Mouse (Mus musculus) lung, postnatal 25 days (tissue): ENCODE results near the gene Fam219b.

Source experiments
- DNase-seq: peaks from one replicate; pipeline ENCODE4 v3.0.0; 2022; ENCODE audit warnings: low spot score

Gene Fam219b

GRCm38 (mm10) chr9:57564609-57565008, 27.3 kb downstream of the Fam219b start:
- no peak for DNase-seq

- peak; percentile 38 for DNase-seq
Observed at GRCm38 (mm10) chr9:57565741-57566221, 28.5 kb downstream of the Fam219b start.

DNA sequence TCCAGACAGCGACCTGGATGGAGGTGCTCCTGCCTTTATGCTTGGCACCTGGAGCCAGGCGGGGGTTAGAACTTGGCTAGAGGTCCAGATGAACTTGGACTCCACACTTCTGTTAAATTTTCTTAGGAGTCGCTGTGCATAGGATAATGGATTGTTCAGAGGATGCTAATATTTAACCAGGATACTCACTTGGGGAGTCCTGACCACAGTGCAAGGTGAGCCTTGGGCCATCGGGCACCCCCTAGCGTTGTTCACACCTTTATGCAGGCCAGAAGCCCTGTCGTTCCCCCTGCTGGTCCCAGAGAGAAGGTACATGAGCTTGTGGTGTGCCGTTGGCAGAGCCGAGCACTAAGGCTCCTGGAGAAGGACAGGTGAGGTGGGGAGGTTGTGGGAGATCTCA, 29.5 kb downstream of the Fam219b start:
- DNase-seq = no peak

DNA sequence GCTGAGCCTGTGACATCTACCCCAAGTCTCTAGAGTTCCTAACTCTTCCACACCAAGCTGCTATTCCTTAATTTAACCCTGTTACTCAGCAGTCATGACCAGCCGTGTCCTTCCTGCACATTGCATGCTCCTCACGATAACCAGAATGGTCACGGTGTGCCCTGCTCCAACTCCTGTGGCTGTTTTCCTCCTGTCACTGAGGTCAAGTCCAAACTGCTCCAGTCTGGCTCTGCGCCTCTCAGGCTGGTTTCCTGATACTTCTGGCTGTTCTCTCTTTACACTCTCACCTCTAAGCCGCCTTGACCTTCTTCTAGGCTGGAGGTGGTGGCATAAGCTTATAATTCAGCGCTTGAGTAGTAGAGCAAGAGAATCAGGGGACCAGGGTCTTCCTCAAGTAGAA, 31.2 kb downstream of the Fam219b start:
- no peak for DNase-seq

- DNase-seq = no peak
Observed at GRCm38 (mm10) chr9:57574397-57574796, 37.1 kb downstream of the Fam219b start.

- DNase-seq = no peak
Observed at GRCm38 (mm10) chr9:57575577-57575976, 38.2 kb downstream of the Fam219b start.

DNA sequence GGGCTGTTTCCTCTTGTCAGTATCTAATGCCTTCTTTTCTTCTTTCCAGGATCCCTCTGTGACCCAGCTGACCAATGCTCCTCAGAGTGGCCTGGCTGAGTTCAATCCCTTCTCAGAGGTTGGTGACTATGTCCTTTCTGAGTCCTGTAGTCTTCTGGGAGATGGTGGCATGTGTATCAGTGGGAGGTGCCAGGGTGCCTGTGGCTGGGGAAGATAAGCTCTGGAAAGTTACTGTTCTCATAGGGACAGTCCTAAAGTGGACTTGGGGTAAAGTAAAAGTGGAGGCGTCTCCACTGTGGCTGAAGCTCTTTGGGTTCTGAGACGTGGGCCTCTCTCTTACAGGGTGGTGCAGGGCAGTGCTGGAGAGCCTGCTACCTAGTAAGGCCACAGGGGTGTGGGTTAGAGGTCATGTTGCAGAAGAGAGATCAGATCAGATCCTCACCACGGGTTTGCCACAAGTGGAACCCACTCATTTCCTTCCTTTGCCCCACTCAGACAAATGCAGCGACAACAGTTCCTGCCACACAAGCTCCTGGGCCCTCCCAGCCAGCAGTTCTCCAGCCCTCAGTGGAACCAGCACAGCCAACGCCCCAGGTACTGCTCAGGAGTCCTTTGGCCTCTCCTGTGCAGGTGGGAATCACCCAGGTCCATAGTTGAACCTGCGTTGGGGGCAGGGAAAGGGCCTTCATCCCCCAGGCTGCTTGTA, 40.0 kb downstream of the Fam219b start:
- no peak for DNase-seq

- no peak for DNase-seq
Observed at GRCm38 (mm10) chr9:57584991-57585390, 47.7 kb downstream of the Fam219b start.

DNA sequence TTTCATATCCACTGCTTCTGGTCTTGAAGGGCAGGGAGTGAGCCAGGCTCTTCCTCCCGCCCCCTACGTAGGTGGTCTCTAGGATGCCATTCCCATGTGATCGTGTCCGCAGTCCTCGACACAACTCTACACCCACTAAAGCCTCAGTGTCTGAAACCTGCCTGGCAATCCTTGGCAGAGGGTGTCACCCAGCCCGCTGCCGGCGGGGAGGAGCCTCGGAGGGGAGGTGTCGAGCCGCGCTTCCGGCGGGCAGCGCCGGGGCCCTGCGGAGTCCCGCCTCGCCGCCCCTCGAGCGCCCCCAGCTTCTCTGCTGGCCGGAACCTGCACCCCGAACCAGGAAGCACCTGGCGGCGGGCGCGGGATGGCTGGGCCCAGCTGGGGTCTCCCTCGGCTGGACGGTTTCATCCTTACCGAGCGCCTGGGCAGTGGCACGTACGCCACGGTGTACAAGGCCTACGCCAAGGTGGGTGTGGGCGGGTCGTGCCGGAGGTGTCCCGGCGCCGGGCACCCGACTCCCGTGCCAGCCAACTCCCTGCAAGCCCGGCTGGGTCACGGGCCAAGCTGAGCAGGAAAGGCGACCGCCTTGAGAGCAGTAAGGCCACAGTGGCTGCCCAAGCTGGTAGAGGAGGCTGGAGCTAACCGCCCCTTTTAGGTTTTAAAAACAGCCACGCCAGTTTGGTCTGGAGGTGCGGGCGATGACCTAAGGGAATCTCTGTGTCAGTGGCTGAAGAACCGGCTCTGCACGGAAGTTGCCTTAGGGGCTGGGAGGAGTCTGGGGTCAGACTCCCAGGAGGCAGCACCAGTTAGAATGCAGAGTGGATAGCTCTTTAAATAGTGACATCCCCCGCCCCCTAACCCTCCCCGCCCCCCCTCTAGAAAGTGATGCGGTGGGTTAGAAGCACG, 52.1 kb downstream of the Fam219b start, which contains the start of gene Ulk3:
Ulk3 (plus strand) TSS at position 229 of the 903 bp plus-strand sequence.
- peak; percentile 86 for DNase-seq

DNA sequence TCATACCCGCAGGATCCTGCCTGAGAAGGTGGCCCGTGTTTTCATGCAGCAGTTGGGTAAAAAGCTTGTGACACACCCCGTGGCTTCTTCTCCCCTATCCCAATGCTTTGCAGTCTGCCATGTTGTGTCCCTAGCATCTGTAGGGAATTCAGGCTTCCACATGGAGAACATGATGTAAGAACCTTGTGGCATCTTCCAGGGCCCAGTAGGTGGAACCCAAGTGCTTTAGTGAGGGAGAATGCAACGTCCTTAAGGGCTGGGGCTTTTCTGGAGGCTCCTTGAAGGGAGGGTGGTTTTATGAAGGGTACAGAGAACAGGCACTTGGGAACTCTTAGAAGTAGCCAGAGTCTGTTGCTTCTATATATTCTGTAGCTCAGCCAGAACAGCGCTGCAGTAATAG, 53.4 kb downstream of the Fam219b start:
- DNase-seq = no peak
